Mouse (Mus musculus): Measurements from ENCODE around the gene Samd1. TPM values are rescaled to one million over a fixed set of nuclear protein-coding genes. Genes with fewer than 3 reads are reported as not detected.
A peak's percentile ranks its signal among the peaks of the same experiment; 100 is the strongest.

The Samd1 gene
- total and polyA plus RNA-seq, 2 experiments = 4.0 to 11.9 TPM

DNA sequence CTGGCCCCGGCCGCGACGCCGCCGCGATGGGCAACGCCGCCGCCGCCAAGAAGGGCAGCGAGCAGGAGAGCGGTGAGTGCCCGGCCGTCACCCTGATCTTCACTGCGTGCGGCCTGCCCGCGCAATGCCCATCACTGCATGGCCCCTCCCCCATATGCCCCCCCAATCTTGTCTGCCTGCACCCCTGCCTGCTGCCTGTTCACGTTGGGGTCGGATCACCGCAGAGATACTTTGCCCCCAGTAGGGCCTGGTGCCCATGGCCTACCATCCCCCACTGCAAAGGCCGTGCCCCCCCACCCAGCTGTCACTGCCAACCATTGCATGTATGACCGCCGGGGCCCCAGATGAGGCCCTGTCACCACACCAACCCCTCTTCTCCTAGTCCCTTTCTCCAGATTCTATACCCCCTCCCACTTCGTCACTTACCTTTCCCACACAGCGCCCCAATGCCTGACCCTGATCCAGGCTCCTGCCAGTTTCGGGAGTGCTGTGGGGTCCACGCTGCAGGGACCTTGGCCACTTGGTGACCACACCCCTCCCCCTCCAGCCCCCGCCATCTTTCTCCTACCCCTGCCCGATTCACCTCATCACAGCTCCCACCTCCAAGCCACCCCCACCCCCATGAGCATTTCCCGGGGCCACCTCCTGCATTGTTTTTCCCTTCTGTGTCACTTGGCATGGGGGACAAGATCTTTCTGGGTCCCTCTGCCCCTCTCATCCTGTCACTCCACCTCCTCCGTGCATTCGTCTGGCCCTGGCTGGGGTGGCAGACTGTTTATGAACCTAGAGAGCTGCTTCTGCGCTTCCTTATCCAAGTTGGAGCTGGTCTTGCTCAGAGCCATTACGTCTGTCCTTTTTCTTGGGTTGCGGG lies 24.1 kb upstream of the Samd1 start:
- no peak for DNase-seq (ENCODE audit: extremely low read depth, low read depth, low spot score)
- Histone ChIP-seq H3K9ac (ENCODE audit: low read depth, low read length) (peak overlapping the region; percentile 98), H3K27me3 (ENCODE audit: control insufficient read depth, insufficient read depth, low read length) (no peaks in the 10 kb centered on the region), H3K27ac (replicated peaks; ENCODE audit: insufficient read depth, low read depth, low read length) (peak overlapping the region; percentile 57), H3K4me1 (ENCODE audit: control insufficient read depth, insufficient read depth, low read length) (peaks cover 27% of the 10 kb centered on the region), H3K36me3 (ENCODE audit: control insufficient read depth, insufficient read depth, low read length) (no peaks in the 10 kb centered on the region), H3K79me2 (ENCODE audit: control insufficient read depth, insufficient read depth, low read length) (peaks cover 31% of the 10 kb centered on the region; the same call in 1 of the 2 replicates), H3K4me3 (ENCODE audit: insufficient read depth, low read depth, low read length) (peak overlapping the region; percentile 84)
- WGBS = 5% methylated on average over 37 of the region's 37 CpGs
- no peak for TF ChIP-seq POLR2A (IDR thresholded peaks at IDR 0.05; ENCODE audit: extremely low read depth, insufficient read depth, low read length)
- TF ChIP-seq CTCF (IDR thresholded peaks at IDR 0.05; ENCODE audit: low read depth, low read length) = no peak

DNA sequence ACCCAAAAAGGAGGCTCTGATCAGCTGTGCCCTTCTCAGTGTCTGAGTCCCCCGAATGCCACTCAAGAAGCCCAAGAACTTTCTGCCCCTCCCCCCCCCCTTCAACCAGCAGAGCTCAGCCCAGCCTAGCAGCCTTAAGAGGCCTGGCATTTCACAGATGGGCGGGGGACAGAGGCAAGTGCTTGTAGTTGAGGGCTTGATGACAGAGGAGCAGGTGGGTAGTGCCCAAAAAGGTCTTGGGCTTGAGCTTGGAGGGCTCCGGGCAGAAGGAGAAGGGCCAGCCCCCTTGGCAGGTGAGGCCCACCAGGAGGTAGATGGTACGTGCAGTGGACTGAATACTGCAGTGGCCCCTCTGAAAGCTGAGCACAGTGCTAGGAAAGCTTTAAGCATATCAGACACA lies 23.0 kb upstream of the Samd1 start:
- no peaks in the 10 kb centered on the region for H3K27me3 ChIP-seq (ENCODE audit: control insufficient read depth, insufficient read depth, low read length)
- DNase-seq (ENCODE audit: extremely low read depth, low read depth, low spot score) = no peak
- no peak overlapping the region for H3K9ac ChIP-seq (ENCODE audit: low read depth, low read length)
- TF ChIP-seq CTCF (IDR thresholded peaks at IDR 0.05; ENCODE audit: low read depth, low read length) (no peak), POLR2A (IDR thresholded peaks at IDR 0.05; ENCODE audit: extremely low read depth, insufficient read depth, low read length) (no peak)
- no peak overlapping the region for H3K4me3 ChIP-seq (ENCODE audit: insufficient read depth, low read depth, low read length)
- peaks cover 32% of the 10 kb centered on the region; the same call in 1 of the 2 replicates for H3K79me2 ChIP-seq (ENCODE audit: control insufficient read depth, insufficient read depth, low read length)
- H3K27ac ChIP-seq (replicated peaks; ENCODE audit: insufficient read depth, low read depth, low read length) = no peak overlapping the region
- WGBS = 92% methylated on average over 4 of the region's 4 CpGs
- H3K36me3 ChIP-seq (ENCODE audit: control insufficient read depth, insufficient read depth, low read length) = no peaks in the 10 kb centered on the region
- peaks cover 27% of the 10 kb centered on the region for H3K4me1 ChIP-seq (ENCODE audit: control insufficient read depth, insufficient read depth, low read length)

DNA sequence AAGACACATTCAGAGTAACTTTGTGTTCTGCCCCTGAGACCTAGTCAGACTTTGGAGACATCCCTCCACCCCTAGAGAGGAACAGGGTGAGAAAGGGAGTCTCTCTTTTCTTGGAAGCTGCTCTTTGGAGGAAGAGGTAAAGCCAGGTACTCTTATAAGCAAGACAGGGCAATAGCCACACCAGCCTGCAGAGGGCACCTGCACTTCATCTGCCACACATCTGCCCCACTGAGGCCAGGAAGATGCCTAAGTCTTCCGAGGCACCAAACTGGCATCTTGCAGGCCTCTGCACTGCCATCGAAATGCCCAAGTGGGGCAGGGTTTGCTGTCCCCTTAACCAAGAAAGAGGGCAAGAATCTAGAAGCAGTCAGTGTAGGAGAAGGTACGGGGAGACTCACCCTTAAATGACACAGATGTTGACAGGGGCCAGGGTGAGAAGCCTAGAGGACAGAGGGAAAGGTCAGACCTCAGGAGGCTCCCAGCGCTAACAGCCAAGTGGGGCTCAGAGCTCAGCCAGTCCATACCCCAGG lies 21.3 kb upstream of the Samd1 start:
- Histone ChIP-seq H3K4me3 (ENCODE audit: insufficient read depth, low read depth, low read length) (no peak overlapping the region), H3K36me3 (ENCODE audit: control insufficient read depth, insufficient read depth, low read length) (peaks cover under 1% of the 10 kb centered on the region; the same call in 1 of the 2 replicates), H3K79me2 (ENCODE audit: control insufficient read depth, insufficient read depth, low read length) (peaks cover 32% of the 10 kb centered on the region; the same call in 1 of the 2 replicates), H3K27me3 (ENCODE audit: control insufficient read depth, insufficient read depth, low read length) (no peaks in the 10 kb centered on the region), H3K4me1 (ENCODE audit: control insufficient read depth, insufficient read depth, low read length) (peaks cover 24% of the 10 kb centered on the region), H3K9ac (ENCODE audit: low read depth, low read length) (no peak overlapping the region), H3K27ac (replicated peaks; ENCODE audit: insufficient read depth, low read depth, low read length) (no peak overlapping the region)
- peak; percentile 45 for DNase-seq (ENCODE audit: extremely low read depth, low read depth, low spot score)
- WGBS = 47% methylated on average over 4 of the region's 4 CpGs
- peak; percentile 87 for TF ChIP-seq CTCF (IDR thresholded peaks at IDR 0.05; ENCODE audit: low read depth, low read length)
- no peak for TF ChIP-seq POLR2A (IDR thresholded peaks at IDR 0.05; ENCODE audit: extremely low read depth, insufficient read depth, low read length)

DNA sequence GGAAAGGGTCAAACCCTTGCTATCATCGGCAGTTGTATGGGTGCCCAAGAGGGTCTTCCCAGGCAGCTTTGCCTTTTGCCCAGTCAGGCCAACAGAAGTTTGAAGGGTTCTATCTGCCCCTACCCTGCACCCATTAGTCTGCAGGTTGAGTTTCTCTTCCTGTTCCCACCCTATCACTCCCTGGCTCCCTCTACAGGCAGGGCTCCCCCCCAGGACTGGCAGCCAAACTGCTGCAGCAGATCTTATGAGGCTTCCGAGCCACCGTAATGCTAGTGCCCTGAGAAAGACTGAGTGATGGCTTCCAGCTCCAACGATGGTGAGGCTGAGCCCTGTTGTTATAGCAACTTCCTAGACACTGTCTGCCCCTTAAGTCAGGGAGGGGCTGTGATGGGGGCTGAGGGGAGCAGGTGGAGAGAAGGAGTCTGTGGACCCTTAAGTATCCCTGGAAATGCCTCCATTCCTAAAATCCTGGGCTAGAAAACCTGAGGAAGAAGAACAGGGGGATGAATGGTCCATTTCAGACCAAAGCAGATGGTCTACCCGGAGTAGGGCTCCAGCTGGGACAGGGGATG lies 20.6 kb upstream of the Samd1 start:
- H3K27me3 ChIP-seq (ENCODE audit: control insufficient read depth, insufficient read depth, low read length) = no peaks in the 10 kb centered on the region
- peaks cover 32% of the 10 kb centered on the region; the same call in 1 of the 2 replicates for H3K79me2 ChIP-seq (ENCODE audit: control insufficient read depth, insufficient read depth, low read length)
- no peak for DNase-seq (ENCODE audit: extremely low read depth, low read depth, low spot score)
- 80% methylated on average over 5 of the region's 5 CpGs for WGBS
- TF ChIP-seq POLR2A (IDR thresholded peaks at IDR 0.05; ENCODE audit: extremely low read depth, insufficient read depth, low read length) (no peak), CTCF (IDR thresholded peaks at IDR 0.05; ENCODE audit: low read depth, low read length) (peak; percentile 50)
- H3K4me3 ChIP-seq (ENCODE audit: insufficient read depth, low read depth, low read length) = no peak overlapping the region
- H3K9ac ChIP-seq (ENCODE audit: low read depth, low read length) = no peak overlapping the region
- H3K27ac ChIP-seq (replicated peaks; ENCODE audit: insufficient read depth, low read depth, low read length) = peak overlapping the region; percentile 40
- H3K4me1 ChIP-seq (ENCODE audit: control insufficient read depth, insufficient read depth, low read length) = peaks cover 18% of the 10 kb centered on the region
- H3K36me3 ChIP-seq (ENCODE audit: control insufficient read depth, insufficient read depth, low read length) = peaks cover 5% of the 10 kb centered on the region; the same call in 1 of the 2 replicates

DNA sequence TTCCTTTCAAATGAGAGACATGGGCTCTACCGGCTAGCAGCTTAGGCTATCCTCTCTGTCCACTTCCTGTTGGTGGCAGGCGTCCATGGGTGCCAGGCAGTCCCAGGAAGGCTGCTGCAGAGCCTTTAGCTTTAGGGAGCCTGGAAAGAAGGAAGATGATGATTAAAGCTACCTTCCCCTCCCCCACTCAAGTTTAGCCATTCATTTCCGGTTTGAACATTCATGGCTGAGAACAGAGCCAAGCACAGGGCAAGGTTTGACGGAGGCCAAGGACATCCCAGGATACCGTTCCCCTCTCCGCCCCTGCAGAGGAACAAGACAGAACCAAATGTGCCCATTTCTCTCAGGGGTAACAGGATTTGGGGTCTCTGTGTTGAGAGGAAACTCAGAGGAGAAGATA lies 19.8 kb upstream of the Samd1 start:
- H3K27ac ChIP-seq (replicated peaks; ENCODE audit: insufficient read depth, low read depth, low read length) = peak overlapping the region; percentile 40
- H3K4me1 ChIP-seq (ENCODE audit: control insufficient read depth, insufficient read depth, low read length) = peaks cover 15% of the 10 kb centered on the region
- peaks cover 32% of the 10 kb centered on the region; the same call in 1 of the 2 replicates for H3K79me2 ChIP-seq (ENCODE audit: control insufficient read depth, insufficient read depth, low read length)
- TF ChIP-seq CTCF (IDR thresholded peaks at IDR 0.05; ENCODE audit: low read depth, low read length) (no peak), POLR2A (IDR thresholded peaks at IDR 0.05; ENCODE audit: extremely low read depth, insufficient read depth, low read length) (no peak)
- H3K9ac ChIP-seq (ENCODE audit: low read depth, low read length) = no peak overlapping the region
- peak; percentile 59 for DNase-seq (ENCODE audit: extremely low read depth, low read depth, low spot score)
- H3K4me3 ChIP-seq (ENCODE audit: insufficient read depth, low read depth, low read length) = no peak overlapping the region
- H3K27me3 ChIP-seq (ENCODE audit: control insufficient read depth, insufficient read depth, low read length) = no peaks in the 10 kb centered on the region
- H3K36me3 ChIP-seq (ENCODE audit: control insufficient read depth, insufficient read depth, low read length) = peaks cover 5% of the 10 kb centered on the region; the same call in 1 of the 2 replicates
- WGBS = 16% methylated on average over 6 of the region's 6 CpGs

Data from liver, adult 2 months (tissue).